Mouse (Mus musculus): Measurements from ENCODE around the gene Mob2.
A peak's percentile ranks its signal among the peaks of the same experiment; 100 is the strongest.

Gene Mob2

DNA sequence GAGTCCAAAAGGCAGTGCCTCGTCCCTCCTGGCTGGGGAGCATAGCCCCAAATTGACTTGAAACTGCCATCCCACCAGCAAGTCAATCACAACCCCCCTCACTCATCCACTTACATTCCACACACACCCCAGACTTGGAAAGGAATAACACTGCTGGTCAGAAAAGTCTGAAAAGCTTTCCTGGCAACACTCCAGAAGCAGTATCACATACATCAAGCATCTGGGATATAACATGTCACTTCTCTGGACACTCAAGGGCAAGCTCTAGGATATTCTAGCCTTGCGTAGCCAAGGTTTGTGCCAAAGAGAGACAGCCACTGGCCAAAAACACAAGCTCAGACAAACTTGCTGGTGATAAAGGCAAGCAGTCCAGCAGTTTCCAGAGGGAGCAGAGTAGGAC is 35.7 kb downstream of the Mob2 start:
- DNase-seq (ENCODE audit: low read depth, low spot score) = no peak

- no peak for DNase-seq (ENCODE audit: low read depth, low spot score)
These were observed 40.0 kb downstream of the Mob2 start for GRCm38 (mm10) chr7:142020827-142021226.

GRCm38 (mm10) chr7:142019699-142020098 is 41.2 kb downstream of the Mob2 start:
- peak; percentile 26 for DNase-seq (ENCODE audit: low read depth, low spot score)

GRCm38 (mm10) chr7:142016562-142016961 is 44.3 kb downstream of the Mob2 start:
- peak; percentile 59 for DNase-seq (ENCODE audit: low read depth, low spot score)

DNA sequence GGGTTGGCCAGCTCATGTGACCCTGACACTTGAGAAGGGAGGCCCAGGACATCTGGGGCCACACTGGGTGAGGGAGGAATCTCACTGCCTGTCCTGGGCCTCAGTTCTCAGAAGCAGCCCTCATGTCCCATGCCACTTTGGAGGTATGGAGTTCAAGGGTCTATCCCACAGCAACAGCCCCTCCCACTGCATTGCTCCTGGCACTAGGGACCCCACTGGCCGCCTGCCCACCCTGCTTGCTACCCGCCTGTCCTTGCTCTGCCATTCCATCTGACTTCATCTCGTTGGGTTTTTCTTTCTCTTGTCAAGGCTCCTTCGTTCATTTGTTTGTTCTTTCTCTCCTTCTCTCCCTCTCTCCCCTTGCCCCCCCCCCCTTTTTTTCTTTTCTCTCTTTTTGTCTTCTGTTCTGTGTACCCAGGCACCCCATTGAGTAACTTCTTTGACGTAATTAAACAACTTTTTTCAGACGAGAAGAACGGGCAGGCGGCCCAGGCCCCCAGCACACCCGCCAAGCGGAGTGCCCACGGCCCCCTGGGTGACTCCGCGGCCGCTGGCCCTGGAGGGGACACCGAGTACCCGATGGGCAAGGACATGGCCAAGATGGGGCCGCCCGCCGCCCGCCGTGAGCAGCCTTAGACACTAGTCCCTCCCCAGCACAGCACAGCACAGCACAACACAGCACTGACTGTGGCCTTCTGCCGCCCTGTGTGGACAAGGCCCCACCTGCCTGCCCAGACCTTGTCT is 59.1 kb downstream of the Mob2 start:
- DNase-seq (ENCODE audit: low read depth, low spot score) = no peak

GRCm38 (mm10) chr7:142000661-142001060 is 60.2 kb downstream of the Mob2 start:
- no peak for DNase-seq (ENCODE audit: low read depth, low spot score)

DNA sequence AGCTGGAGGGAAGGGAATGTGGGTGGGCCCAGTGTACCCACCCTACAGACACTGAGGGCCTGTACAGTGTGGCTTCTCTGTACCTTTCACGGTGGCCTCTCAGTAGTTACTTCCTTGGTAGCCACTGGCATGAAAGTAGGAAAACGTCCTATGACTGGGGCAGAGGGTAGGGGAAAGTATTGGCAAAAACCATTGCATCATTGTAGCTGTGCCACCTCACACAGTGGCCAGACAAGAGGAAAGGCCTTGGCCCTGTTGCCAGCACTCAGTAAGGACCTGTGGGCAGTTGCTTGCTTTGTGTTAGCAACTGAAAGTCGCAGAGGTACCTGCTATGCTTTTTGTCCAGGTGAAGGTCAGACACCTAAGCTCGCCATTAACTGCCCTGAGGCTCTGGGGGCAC is 66.7 kb downstream of the Mob2 start:
- DNase-seq (ENCODE audit: low read depth, low spot score) = no peak

- DNase-seq (ENCODE audit: low read depth, low spot score) = no peak
These were observed 69.7 kb downstream of the Mob2 start for GRCm38 (mm10) chr7:141991183-141991582.

DNA sequence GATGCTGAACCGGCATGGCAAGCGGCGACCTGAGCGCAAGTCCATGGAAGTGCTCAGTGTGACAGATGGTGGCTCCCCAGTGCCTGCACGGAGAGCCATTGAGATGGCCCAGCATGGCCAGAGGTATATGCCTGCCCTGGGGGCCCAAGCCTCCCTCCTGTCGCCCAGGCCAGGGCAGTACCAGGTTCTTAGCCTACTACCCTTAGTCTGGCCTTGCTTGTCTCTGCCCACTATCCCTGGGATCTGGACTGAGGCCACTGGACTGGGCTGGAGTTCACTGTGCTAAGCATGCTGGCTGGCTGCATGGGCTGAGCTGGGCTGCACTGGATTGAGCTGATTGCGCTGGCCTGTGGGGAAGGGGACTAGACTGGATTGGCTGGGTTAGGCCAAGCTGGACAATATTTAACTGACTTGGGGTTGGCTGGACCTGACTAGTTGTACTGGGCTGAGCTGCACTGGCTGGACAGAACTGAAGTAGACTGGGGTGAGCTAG is 72.5 kb downstream of the Mob2 start:
- DNase-seq (ENCODE audit: low read depth, low spot score) = no peak

GRCm38 (mm10) chr7:141981237-141981636 is 79.6 kb downstream of the Mob2 start:
- peak; percentile 12 for DNase-seq (ENCODE audit: low read depth, low spot score)

- no peak for DNase-seq (ENCODE audit: low read depth, low spot score)
These were observed 81.6 kb downstream of the Mob2 start for GRCm38 (mm10) chr7:141979247-141979646.

GRCm38 (mm10) chr7:141978003-141978402 is 82.9 kb downstream of the Mob2 start:
- DNase-seq (ENCODE audit: low read depth, low spot score) = no peak

- peak; percentile 42 for DNase-seq (ENCODE audit: low read depth, low spot score)
These were observed 87.8 kb downstream of the Mob2 start for GRCm38 (mm10) chr7:141972831-141973619.

- DNase-seq (ENCODE audit: low read depth, low spot score) = no peak
These were observed 94.6 kb downstream of the Mob2 start for GRCm38 (mm10) chr7:141966281-141966680.

DNA sequence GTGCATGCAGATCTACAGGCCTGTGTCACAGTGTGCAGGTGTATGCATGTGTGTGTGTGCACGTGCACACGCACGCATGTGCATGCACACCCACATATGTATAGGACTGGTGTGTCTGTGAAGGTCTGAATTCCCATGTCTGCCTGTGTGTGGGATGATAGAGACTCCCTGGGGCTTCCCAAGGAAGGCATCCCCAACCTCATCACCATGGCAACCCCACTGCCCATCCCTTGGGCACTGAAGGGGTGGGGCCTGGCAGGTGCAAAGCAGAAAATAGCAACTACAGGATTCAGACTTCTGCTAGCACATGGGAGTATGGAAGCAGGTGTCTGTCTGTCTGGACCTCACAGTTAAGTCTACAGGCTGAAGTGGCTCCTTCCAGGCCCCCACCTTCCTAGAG is 98.3 kb downstream of the Mob2 start:
- peak; percentile 10 for DNase-seq (ENCODE audit: low read depth, low spot score)

DNA sequence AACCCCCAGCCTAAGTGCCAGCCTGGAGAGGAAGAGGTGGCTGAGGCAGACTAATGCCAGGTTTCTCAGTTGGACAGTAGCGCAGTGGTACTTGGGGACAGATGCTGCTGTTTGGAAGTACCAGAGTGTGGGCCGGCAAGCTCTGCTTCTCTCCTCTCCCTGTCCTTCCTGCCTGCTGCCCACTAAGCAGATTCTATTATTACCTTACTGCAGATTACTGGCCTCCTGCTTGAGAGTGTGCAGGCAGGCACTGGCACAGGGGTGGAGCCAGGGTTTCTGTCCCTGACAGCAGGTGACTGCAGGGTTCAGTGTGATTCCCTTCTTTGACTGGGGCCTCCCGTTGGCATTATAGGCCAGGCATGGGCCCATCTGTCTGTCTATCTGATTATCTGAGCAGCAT is 99.4 kb downstream of the Mob2 start:
- no peak for DNase-seq (ENCODE audit: low read depth, low spot score)

DNA sequence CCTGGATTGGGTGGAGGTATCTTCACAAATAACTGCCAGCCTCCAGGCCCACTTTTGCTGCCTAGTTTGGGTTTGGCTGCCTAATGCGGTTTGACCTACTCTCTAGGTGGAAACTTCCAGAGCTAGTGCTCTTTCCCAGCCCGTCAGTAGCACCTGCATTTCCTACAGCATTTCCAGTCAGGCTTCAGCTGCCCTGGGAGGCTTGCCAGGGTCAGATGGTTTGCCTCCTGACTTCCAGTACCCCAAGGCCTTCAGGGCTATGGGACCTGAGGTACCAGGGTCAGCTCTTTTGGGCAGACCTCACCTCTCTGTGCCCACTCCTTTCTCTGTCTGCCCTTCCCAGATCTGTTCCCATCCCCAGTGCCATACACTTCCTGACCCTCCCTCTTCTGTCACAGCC is 99.9 kb downstream of the Mob2 start:
- no peak for DNase-seq (ENCODE audit: low read depth, low spot score)

- peak; percentile 34 for DNase-seq (ENCODE audit: low read depth, low spot score)
These were observed 101.7 kb downstream of the Mob2 start for GRCm38 (mm10) chr7:141959133-141959532.

All from R1 (cell line).